Mouse (Mus musculus): Measurements from ENCODE around the gene Slc22a20. TPM values are rescaled to one million over a fixed set of nuclear protein-coding genes. Genes with fewer than 3 reads are reported as not detected.

Slc22a20 gene
- total RNA-seq, 4 experiments from 2014 or later: not detected

GRCm38 (mm10) chr19:5951631-5952030, 34.3 kb downstream of the Slc22a20 start:
- no peak for DNase-seq

DNA sequence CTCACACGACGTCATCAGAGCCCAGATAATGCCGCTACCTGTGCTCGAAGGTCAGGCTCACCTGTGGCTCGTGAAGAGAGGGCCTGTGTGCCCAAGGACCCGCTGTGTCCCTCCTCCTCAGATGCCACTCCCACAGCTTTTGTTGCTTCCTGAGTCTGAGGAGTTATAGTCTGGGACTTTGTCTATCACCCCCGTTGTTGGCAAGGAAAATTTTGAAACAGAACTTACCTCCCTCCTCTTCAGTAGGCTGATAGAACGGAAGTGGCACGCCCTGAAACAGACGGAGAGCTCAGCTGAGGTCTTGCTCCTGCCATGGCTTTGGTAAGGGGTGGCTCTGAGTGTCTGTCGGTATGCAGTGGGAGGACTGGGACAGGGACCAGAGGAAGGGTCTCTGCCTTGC, 35.7 kb downstream of the Slc22a20 start:
- no peak for DNase-seq

- DNase-seq: no peak
These were observed 40.1 kb downstream of the Slc22a20 start for GRCm38 (mm10) chr19:5945891-5946290.

- no peak for DNase-seq
These were observed 40.9 kb downstream of the Slc22a20 start for GRCm38 (mm10) chr19:5945027-5945426.

- no peak for DNase-seq
These were observed 41.8 kb downstream of the Slc22a20 start for GRCm38 (mm10) chr19:5944145-5944544.

GRCm38 (mm10) chr19:5943404-5943803, 42.5 kb downstream of the Slc22a20 start:
- no peak for DNase-seq

GRCm38 (mm10) chr19:5942581-5942980, 43.4 kb downstream of the Slc22a20 start:
- DNase-seq: no peak

DNA sequence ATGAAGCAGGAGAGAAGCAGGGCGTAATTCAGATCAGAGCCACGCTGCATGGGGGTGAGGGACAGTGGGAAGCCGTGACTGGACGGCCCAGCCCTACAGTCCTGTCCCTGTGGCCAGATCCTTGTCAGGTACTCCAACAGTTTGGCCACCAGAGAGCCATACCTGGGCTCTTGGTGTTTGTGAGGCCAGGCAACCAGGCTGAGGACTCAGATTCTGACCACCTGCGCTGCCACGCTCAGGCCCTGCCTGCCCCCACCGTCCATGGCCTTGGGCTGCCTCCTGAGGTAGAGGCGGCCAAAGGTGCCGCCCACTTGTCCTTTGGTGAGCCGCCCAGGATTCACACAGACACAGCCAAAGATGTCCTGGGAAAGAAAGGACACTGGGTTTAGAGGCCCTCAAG, 45.3 kb downstream of the Slc22a20 start:
- DNase-seq: peak; percentile 58

- DNase-seq: peak; percentile 79
These were observed 45.8 kb downstream of the Slc22a20 start for GRCm38 (mm10) chr19:5940173-5940572.

GRCm38 (mm10) chr19:5939715-5940114, 46.2 kb downstream of the Slc22a20 start:
- no peak for DNase-seq

DNA sequence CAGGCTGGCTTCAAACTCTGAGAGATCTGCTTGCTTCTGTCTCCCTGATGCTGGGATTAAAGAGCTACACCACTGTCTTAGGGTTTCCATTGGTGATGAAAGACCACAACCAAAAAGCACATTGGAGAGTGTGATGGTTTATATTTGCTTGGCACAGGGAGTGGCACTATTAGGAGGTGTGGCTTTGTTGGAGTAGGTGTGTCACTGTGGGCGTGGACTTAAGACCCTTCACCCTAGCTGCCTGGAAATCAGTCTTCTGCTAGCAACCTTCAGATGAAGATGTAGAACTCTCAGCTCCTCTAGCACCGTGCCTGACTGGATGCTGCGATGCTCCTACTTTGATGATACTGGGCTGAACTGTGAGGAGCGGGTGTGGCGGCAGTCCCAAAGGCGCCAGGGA, 47.4 kb downstream of the Slc22a20 start:
- DNase-seq: no peak

DNA sequence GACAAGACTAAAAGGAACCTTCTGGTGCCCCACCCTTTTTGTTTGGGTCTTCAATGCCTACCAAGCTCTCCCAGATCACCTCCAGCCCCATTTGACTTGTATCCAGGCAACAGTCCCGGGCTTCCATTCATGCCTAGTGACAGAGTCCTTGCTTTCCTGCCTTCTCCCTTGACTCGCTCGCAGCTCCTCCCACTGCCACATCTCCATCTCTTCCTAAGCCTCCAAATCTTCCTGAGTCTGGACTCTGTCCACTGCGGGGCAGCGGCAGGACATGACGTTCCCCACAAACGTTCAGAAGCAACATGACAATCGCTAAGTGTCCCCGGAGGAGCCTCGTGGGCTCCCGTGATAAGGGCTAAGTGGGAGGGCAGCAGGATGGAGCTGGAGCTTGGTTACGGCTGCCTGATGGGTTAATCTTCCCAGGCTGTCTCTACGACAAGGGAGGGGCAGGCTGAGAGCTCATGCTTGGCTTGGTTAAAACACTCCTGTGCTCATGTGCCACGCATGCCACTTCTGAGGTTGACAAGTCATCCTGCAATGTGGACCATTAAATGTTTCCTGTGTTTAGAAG, 48.0 kb downstream of the Slc22a20 start:
- DNase-seq: no peak

DNA sequence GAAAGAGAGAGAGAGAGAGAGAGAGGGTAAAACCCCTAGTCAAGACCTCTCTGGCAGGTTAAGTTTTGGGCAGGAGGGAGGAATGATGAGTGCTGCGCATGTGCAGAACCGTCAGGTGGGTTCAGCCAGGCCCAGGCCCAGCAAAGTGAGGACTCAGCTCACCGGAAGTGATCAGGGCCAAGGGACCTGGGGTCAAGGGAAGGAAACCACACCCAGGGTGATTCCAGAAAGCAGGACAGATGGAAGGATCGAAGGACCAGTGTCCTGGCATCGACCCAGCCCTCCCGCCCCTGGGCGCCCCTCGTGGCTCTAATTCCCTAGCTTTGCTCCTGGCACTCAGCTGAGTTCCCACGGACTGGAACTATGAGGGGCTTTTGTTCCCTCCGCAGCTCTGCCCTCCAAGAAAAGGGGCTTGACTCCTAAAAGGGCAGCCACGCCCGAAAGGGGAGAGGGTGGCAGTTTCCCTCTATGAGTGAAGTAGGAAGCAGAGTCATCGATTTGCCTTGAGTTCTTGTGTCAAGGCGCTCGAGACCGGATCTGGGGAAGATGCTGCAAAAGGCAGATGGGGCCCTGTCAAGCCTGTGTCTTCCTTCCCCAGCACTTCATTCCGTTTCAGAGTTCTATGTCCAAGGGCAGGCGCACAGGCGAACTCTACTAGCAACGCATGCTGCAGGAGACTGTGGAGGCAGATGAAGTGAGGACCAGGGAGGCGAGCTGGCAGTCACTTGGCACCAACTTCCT, 48.7 kb downstream of the Slc22a20 start:
- no peak for DNase-seq

GRCm38 (mm10) chr19:5935691-5936090, 50.3 kb downstream of the Slc22a20 start:
- DNase-seq: no peak

- no peak for DNase-seq
These were observed 50.7 kb downstream of the Slc22a20 start for GRCm38 (mm10) chr19:5935266-5935665.

- DNase-seq: peak; percentile 65
These were observed 56.0 kb downstream of the Slc22a20 start for GRCm38 (mm10) chr19:5929634-5930596.

- no peak for DNase-seq
These were observed 57.4 kb downstream of the Slc22a20 start for GRCm38 (mm10) chr19:5928546-5928945.

DNA sequence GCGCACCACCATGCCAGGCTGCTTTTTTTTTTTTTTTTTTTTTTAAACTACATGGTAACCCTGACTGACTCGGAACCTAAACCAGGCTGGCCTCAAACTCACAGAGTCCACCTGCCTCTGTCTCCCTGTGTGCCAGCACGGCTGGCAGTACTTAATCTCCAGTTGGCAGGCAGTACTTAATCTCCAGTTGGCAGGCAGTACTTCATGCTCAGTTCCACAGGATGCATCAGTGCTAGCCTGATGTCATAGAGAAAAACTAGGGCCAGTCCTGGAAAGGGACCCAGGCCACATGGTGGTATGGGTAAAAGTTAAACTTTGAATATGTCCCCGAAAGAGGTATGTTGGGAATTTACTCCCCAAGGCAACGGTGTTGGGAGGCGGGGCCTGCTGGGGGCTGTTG, 57.8 kb downstream of the Slc22a20 start:
- no peak for DNase-seq

GRCm38 (mm10) chr19:5927532-5927931, 58.4 kb downstream of the Slc22a20 start:
- DNase-seq: no peak

DNA sequence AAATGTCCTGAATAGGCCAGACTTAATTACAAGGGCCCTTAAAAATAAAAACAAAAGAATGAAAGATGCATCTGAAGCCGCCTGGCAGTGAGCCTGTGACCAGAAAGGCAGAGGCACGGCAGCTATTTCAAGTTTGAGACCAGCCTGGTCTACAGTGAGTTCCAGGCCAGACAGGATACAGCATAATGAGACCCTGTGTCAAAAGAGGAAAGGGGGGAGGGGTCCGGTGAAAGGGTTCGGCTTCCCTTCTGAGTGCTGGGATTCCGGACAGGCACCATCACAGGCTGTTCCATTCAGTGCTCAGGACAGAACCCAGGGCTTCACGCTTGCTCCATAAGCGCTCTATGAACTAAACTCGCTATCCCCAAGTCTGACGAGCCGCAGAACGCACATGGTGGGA, 58.9 kb downstream of the Slc22a20 start:
- DNase-seq: no peak

- no peak for DNase-seq
These were observed 60.6 kb downstream of the Slc22a20 start for GRCm38 (mm10) chr19:5925311-5925855.

DNA sequence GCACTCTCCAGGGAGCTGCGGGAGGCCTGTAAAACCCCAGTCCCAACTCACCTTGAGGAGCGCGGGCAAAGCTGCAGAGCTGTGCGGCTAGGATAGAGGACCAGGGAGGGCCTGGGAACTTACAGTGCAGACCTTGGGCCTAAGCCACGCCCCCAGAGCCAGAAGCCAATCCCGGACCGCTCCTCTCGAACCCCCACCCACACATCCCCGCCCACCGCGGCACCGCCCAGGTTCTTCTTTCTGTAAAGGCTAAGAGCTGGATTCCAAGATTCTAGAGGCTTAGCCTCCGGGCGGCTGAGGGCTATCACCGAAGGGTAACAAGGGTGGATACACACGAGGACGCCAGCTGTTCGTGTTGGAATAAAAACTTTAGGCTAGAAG, 61.2 kb downstream of the Slc22a20 start, which contains the start of gene Cdc42ep2:
Gene Cdc42ep2 (minus strand): TSS at position 104 of the 381 bp plus-strand sequence.
- peak; percentile 94 for DNase-seq
